Mouse (Mus musculus) CD4-positive helper T cell, adult 2 months (primary cell): Measurements from ENCODE around the gene Cabp4.

ENCODE experiments used
- DNase-seq: peaks from one replicate; pipeline ENCODE4 v3.0.0-alpha.2; 2012; ENCODE audit warnings: low read depth, missing footprints, low spot score

Gene Cabp4

DNA sequence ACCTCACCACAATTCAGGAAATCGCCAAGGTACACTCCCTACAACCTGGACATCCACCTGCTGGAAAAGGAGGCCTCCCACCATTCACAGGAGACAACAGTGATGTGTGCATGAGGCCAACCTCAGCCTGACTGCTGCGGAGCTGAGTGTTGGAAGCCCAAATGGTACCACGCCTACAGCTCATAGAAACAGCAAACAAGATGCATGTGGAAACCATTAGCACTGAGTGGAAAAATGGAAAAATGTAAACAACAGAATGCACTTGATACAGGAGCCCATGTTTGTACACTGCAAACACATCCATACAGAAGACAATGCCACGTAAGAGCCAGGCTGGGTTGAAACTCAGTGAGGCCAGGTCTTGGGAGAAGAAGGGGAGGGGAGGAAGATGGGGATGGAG is 19.4 kb downstream of the Cabp4 start:
- no peak for DNase-seq

DNA sequence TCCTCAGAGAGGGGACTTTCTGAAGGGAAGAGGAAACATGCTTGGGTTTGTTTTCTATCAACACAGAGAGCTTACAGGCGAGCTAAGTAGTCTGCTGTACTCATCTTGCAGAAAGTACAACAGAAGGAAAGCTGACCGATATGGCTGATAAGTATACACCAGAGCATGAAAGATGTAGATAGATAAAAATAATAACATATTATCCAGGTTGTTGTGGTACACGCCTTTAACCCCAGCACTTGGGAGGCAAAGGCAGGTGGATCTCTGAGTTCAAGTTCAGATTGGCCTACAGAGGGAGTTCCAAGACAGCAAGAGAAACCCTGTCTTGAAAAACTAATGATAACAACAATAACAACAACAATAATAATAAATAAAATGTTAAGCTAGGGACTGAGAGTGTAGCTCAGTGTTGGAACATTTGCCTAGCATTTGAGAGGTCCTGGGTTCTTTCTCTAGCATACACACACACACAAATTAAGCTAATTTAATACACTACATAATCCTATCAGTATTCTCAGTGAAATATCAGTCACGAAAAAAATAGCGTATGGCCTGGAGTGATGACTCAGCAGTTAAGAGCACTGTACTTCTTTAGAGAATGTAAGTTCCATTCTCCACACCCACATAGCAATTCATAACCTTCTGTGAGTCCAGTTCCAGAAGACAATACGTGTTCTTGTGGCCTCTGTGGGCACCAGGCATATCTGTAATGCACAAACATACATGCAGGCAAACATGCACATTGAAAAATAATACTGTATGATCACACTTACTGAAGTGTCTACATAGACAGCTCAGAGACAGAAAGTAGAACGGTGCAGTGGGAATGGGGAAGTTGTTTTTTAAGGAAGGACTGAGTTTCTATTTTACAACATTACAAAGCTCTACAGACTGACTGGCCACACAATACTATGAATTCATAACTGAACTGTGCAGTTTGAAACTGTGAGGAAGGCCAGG is 21.1 kb downstream of the Cabp4 start:
- DNase-seq: no peak

DNA sequence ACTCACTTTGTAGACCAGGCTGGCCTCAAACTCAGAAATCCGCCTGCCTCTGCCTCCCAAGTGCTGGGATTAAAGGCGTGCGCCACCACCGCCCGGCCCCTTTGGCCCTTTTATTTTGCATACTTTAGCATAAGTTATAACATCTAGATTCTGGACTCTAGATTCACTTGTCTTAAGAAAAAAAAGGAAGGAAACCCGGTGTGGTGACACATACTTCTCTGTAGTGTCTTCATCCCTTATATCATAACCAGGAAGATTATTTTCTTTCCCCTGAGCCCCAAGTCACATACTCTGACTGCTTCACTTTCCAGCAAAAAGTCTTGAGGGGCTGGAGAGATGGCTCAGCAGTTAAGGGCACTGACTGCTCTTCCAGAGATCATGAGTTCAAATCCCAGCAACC is 21.9 kb downstream of the Cabp4 start:
- DNase-seq: peak; percentile 28

DNA sequence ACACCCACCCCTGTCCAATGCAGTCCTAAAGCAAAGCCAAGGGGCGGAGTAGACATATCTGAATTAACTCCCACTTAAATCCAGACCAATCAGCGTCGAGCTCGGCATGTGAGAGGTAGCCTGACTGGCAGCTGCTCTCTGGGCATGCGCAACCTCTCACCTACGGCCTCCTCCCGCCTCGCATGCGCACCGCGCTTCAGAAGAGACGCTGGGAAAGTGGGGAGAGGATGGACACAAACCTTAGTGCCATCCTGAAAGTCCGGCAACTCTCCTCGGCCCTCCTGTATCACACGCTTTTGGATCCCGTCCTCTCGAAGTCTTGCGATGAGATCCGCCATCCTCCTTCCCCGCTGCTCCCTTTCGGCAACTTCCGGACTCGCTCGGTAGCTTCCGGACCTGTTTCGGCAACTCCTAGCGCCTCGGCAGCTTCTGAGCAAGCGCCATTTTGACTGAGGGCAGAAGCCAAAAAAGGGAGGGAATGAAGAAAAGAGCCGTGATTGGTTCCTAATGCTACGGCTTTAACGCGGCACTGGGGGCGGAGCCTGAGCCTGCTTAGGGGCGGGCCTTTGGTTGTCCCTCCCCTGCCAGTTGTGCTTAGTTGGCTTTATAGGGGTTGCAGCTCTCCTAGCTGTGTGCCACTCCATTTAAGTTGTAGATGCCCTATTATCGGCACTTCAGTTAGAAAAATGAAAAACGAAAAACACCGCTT is 22.6 kb downstream of the Cabp4 start:
- DNase-seq: peak; percentile 99

DNA sequence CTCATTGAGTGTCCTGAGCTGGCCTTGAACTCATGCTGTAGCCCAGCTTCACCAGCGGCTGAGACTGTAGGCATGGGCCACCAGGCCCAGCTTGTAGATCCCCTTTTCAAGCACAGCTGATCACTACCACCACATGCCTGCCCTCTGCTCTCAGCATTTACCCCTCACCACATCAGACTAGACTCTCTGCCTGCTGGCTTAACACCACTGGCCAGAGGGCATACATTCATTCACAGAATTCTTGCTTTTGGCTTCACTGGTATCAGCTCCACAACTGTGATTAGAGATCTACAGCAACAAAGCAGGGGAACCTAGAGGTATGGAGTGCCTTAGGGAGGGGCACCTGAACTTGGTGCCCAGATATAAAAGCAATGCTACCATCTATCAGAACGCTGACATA is 23.3 kb downstream of the Cabp4 start:
- DNase-seq: peak; percentile 58

DNA sequence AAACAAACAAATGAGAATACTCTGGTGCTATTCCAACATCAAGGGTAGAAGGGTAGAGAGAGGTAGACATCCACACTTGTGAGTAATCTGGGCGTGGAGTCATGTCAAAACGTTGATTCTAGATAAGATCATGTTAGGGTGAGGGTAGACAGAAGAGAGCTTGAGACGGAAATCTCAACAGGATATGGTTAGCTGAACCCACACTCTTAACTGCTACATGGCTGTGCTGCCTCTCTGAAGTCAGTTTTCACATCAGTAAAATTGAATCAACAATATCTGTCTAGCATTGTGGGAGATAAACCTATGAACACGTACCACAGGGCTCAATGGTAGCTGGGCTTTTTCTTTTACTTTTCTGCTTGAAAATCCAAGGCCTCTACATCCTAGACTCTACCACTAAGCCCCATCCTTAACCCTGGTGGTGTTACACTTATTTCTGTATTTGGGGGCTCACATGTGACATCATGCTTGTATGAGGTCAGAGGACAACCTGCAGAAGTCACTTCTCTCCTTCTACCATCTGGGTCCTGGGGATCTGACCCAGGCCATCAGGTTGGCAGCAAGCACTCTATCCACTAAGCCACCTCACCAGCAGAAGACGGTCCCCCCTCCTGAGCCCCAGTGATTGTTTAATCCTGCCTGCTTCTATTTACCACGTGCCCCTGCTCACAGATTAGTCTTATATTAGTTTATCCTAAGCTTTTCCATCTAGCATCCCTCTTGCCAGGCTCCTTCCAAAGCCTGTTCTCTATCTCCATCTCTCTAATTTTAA is 23.9 kb downstream of the Cabp4 start:
- DNase-seq: peak; percentile 94

DNA sequence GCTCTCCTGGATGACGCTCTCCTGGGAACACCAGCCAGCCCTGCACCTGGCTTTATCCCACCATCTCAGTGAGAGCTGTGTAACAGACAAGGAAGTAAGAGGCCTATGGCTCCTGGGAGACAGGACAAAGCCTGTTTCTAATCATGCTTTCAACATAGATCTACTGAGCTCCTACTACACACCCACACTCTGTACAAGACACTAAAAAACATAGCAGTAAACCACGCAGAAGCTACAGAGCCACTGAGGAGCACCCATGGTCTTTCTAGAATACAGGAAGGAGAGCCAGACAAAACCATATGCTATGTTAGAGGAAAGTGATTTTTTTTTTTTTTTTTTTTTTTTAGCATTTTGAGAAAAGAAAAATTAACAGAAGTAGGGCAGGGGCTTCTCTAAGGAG is 25.5 kb downstream of the Cabp4 start:
- DNase-seq: no peak

DNA sequence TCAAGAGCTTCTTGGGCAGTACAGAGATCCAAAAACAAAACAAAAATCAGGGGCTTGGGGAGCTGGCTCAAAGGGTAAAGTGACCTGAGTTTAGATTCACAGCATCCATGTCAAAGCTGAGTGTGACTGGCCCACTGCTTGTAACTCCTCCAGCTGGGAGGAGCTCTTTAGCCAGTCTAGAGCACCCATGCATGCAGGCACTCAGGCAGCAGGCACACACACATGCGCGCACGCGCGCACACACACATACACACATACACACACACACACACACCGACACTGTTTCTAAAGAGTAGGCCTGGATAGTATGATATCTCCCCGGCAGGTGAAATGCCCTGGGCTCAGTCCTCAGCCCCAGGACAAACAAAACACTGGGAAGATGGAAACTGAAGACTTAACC is 26.8 kb downstream of the Cabp4 start:
- DNase-seq: peak; percentile 62

DNA sequence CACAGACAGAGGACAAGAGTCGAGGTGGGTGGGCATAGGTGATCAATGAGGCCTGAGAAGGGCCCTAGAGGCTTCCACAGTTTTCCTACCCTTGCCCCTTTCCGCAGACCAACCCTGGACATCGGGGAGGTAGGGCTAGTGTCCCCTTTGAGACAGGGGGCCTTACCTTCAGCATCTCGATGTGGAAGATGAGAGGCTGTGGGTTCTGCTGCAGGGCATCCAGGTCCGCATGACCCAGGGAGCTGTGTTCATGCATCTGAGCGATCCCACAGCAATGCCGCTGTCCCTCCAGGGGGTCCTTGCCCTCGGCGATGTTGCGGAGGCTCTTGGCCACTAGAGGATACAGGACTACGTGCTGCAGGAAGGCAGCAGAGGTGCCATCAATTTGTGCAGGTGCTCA is 28.0 kb downstream of the Cabp4 start:
- no peak for DNase-seq

DNA sequence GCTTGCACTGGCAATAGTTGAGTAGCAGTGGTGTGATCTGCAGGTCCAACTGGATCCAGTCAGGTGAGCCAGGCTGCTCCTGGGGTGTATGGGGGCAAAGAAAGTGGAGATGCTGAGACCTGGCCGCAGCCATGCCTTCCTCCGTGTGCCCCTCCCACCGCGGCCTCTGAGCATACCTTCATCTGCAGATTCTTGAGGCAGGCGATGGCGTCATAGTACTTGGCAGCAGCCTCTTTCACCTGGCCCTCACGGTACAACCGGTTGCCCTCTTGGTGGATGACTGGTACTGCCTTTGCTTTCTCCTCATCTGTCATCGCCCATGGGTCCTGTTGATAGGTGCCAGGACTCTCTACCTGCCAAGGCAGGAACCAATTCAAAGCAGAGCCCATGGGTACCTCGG is 28.7 kb downstream of the Cabp4 start:
- DNase-seq: no peak

DNA sequence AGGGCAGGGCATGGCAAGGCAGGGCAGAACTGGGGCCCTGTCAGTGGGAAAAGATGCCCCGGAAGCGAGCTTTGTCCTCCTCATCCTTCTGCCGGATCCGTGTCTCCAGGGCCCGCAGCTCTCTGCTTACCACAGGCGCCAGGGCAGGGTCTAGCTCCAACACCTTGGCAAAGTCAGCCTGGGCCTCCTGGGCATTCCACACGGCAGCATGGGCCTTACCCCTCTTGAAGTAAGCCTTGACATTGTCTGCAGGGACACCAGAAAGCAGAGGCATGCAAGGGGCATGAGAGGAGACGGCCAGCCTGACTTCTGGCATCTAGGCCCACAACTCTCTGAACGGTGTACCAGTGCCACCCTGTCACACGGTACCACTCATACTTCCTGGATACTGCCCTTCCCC is 29.3 kb downstream of the Cabp4 start:
- no peak for DNase-seq

DNA sequence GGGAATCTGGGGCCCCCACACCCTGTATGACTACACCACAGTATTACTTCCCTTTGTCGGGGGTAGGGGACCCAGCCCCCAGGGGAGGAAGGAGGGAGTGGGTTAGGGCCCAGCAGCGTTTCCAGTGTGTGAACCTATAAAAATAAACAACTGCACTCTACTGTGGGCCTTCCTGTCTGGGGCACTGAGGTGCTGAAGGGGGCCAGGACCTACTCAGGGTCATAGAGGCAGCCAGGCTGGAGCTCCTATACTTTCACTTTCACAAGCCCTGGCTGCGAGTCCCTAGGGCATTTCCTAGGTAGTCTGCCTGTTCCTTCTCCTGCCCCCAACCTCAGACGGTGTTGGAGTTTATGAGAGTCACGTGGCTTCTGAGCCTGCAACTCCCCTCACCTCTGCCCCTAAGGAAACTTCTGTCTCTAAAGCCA is 30.0 kb downstream of the Cabp4 start:
- peak; percentile 81 for DNase-seq

DNA sequence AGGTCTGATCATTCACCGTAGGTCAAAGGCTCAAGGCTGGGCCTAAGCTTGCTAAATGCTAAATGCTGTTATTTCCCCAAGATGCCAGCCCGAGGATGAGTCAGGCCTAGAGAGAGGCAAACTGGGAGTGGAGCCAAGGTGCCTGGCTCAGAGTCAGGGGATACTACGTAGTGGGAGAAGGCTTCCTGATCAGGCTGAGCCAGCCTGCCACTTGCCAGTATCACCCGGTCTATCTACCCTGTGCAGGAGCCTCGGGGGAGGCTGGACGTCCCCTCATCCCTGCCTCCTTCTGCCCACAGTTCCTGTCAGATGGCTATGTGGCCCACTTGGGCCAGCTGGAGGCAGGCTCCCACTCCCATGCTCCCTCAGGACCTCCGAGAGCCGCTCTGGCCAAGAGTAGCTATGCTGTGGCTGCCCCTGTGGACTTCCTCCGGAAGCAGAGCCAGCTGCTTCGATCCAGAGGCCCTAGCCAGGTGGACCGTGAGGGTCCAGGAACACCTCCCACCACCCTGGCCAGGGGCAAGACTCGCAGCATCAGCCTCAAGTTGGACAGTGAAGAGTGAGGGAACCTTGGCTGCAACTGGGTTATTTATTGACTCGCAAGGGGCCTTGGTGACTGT is 30.5 kb downstream of the Cabp4 start:
- DNase-seq: peak; percentile 38

DNA sequence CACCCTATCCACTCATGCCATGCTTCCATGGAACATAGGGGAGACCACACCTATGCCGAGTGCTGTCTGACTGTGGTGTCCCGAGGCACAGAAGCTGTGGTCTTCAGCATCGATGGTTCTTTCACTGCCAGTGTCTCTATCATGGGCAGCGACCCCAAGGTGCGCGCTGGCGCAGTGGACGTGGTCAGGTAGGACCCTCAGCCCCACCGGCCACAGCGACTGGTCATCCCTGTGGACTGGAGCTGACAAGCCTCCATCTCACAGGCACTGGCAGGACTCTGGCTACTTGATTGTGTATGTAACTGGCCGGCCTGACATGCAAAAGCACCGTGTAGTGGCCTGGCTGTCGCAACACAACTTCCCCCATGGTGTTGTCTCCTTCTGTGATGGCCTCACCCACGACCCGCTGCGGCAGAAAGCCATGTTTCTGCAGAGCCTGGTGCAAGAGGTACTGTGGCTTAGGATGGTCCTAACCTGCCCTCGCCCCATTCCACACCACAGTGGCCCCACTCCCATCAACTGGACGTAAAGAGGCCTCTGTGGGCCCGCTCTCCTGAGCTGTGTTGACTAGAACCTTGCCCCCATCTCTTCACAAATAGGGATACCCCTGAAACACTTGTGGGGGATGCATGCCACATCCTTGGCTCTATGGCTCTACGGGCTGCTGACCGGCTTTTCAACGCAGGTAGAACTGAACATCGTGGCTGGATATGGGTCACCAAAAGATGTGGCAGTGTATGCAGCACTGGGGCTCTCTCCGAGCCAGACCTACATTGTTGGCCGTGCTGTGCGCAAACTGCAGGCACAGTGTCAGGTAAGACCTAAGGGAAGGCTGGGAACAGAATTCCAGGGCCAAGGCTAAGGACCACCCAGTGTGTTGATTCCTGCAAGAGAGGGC is 31.5 kb downstream of the Cabp4 start:
- DNase-seq: no peak

DNA sequence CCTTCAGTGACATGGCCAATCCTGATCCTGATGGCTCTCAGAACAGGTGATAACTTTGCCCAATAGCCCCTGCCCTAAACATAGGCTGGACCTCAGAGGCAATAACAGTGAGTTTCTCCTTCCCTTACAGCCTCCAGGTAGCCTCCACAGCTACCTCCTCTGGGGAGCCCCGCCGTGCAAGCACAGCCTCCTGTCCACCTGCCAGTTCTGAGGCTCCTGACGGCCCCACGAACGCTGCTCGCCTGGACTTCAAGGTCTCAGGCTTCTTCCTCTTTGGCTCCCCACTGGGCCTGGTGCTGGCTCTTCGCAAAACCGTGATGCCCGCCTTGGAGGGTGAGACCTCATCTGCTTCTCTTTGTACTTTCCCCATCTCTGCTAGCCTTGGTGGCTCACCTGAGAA is 35.3 kb downstream of the Cabp4 start:
- DNase-seq: no peak

DNA sequence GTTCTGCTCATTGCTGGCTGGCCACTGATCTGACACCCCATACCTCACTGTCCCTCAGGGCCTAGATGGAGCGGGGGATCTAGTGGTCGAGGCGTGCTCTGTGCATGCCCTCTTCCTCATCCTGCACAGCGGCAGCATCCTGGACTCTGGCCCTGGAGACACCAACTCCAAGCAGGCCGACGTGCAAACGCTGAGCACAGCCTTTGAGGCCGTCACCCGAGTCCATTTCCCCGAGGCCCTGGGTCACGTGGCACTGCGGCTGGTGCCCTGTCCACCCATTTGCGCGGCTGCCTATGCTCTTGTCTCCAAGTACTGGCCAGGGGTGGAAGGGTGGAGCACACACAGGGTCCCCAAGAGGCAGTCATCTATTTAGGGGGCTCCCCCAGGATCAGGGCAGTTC is 37.2 kb downstream of the Cabp4 start:
- DNase-seq: no peak

DNA sequence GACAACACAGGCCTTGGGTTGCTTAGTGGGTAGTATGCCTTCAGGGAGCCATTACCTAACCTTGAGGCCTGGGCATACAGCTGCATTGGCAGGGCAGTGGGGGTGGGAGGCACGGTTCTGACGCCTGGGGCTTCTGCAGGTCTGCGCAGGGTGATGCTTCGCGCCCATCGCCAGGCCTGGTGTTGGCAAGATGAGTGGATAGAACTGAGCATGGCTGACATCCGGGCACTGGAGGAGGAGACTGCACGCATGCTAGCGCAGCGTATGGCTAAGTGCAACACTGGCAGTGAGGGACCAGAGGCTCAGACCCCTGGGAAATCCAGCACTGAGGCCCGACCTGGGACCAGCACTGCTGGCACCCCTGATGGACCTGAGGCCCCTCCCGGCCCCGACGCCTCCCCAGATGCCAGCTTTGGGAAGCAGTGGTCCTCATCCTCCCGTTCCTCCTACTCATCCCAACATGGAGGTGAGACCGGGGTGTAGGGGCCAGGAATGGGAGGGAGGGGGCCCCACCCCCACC is 39.1 kb downstream of the Cabp4 start:
- no peak for DNase-seq

DNA sequence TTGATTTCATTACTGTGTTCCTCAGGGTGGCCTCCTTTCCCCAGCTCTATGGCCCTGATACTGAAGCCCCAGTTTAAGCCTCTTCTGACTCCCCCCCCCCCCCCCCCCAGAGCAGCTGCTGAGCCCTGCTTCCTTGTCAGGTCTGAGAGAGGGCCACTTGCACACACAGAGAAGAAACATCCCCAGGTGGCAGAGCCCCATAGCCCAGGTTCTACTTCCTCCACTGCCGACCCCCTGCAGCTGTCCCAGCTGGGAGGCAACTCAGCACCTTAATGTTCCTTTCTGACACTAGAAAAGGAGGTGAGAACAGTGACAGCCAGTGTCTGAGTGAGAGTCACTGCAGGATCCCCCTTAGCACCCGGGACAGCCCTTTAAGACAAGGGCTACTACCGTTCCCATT is 40.0 kb downstream of the Cabp4 start:
- no peak for DNase-seq

DNA sequence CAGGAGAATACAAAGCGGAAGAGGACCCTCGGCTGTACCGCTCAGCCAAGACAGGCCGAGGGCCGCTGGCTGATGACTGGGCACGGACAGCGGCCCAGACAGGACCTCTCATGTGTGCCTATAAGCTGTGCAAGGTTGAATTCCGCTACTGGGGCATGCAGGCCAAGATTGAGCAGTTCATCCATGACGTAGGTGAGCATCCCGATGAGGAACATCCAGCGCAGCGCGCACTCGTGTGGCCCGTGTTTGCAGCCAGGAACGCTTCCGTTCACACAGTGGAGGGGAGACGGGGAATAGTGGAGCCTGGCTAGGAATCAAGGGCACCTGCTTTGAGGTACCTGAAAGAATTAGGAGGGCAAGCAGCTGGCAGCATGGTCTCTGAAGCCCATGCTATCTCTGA is 40.5 kb downstream of the Cabp4 start:
- DNase-seq: no peak

DNA sequence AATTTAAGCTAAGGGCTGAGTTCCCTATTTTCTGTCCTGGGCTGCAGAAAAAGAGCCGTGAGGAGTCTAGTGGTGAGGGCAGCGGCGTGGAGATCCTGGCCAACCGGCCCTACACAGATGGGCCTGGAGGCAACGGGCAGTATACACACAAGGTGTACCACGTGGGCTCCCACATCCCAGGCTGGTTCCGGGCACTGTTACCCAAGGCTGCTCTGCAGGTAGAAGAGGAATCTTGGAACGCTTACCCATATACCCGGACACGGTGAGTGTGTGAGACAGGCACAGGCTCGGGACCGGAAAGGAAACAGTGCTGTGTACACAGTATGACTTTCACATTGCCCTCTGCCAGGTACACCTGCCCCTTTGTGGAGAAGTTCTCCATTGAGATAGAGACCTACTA is 41.2 kb downstream of the Cabp4 start:
- DNase-seq: no peak
